Mouse (Mus musculus) heart, postnatal 14 days (tissue): ENCODE measurements around the gene Myo1c. TPM values are rescaled to one million over a fixed set of nuclear protein-coding genes. Genes with fewer than 3 reads are reported as not detected.

Experiments used
- DNase-seq, 2 experiments: peaks; one replicate each; pipeline ENCODE4 v3.0.0; 2021 to 2022
- intact Hi-C: fragments of 180-260 bp; cut with DNase I; formaldehyde crosslinking; loops from one replicate; pipeline ENCODE4 v1.15.1; 2025
- total RNA-seq, 2 experiments: library from RNA; stranded (reverse); gene quantifications; 2 replicates each; pipeline ENCODE4 v1.2.3; 2021

Myo1c gene
- total RNA-seq, 2 experiments from 2014 or later = 136 to 143 TPM

- intact Hi-C loops = loop anchor here (1.0 kb wide), 1 partner anchor 16 kb away; no protein-coding TSS in a partner anchor
Measured at GRCm38 (mm10) chr11:75660941-75661800, 10.9 kb downstream of the Myo1c start.

GRCm38 (mm10) chr11:75662131-75662530, 11.8 kb downstream of the Myo1c start:
- intact Hi-C loops = no loop called here
- no peak for DNase-seq

More at GRCm38 (mm10) chr11:75660941-75661800, 10.9 kb downstream of the Myo1c start:
- DNase-seq = no peak

- intact Hi-C loops = no loop called here
- DNase-seq = no peak
Measured at GRCm38 (mm10) chr11:75666296-75666695, 16.0 kb downstream of the Myo1c start.

DNA sequence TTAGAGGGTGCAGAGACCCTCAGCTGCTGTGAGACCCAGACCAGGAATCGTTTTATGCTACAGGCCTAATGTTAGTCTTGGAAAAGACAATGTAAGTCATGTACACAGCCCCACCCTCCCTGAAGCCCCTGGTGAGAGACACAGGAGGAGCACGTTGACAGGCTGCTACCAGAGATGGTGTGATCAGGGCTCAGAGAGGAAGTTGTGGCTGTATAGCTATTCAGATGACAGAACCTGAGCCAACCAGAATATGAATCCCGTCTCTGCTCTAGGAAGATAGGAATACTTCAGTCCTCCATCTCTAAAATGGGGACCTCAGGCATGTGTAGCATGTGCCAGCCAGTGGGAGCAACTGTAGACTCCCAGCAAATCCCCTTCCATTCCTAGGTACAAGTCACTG, 18.3 kb downstream of the Myo1c start:
- intact Hi-C loops = no loop called here
- no peak for DNase-seq

DNA sequence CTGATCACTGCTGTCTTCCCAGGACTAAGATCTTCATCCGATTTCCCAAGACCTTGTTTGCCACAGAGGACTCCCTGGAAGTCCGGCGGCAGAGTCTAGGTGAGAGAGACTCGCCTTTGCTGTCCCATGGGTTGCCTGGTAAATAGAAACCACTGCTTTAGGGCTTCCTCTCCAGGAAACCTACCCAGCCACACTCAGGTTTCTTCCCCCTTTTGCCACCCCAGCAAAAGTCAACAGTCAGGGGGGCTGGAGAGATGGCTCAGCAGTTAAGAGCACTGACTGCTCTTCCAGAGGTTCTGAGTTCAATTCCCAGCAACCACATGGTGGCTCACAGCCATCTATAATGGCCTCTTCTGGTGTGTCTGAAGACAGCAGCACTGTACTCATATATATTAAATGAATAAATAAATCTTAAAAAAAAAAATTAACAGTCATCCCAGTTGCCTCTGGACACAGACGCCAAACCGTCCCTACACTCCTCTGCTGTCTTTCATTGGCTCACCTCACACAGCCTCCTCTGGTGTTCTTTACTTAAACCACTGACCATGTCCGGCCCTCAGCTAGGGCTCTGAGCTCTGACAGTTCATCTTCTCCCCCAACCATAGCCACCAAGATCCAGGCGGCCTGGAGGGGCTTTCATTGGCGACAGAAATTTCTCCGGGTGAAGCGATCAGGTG, 19.0 kb downstream of the Myo1c start:
- intact Hi-C loops = no loop called here
- DNase-seq = no peak

- intact Hi-C loops = no loop called here
- no peak for DNase-seq
Measured at GRCm38 (mm10) chr11:75669853-75670200, 19.5 kb downstream of the Myo1c start.

- intact Hi-C loops = no loop called here
- DNase-seq = no peak
Measured at GRCm38 (mm10) chr11:75671426-75672180, 21.3 kb downstream of the Myo1c start.

- no peak for DNase-seq
- intact Hi-C loops = no loop called here
Measured at GRCm38 (mm10) chr11:75673411-75673810, 23.1 kb downstream of the Myo1c start.

DNA sequence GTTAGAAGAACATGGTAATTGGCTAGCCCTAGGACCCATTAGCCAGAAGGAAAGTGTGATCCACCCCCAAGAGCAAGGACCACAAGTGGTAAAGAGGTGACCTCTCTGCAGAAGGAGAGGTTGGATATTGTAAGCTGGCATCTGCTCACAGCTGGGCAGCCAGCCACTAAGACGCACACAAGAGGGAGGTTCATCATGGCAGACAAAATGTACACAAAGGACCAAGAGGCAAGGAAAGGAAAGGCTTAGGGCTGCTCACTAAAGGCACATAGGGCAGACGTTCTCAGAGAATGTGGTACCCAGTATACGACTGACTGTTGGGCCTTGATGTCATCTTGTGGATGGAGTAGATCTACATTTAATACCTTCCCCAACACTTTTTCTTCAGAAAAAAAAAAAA, 24.6 kb downstream of the Myo1c start:
- DNase-seq = no peak
- intact Hi-C loops = no loop called here

DNA sequence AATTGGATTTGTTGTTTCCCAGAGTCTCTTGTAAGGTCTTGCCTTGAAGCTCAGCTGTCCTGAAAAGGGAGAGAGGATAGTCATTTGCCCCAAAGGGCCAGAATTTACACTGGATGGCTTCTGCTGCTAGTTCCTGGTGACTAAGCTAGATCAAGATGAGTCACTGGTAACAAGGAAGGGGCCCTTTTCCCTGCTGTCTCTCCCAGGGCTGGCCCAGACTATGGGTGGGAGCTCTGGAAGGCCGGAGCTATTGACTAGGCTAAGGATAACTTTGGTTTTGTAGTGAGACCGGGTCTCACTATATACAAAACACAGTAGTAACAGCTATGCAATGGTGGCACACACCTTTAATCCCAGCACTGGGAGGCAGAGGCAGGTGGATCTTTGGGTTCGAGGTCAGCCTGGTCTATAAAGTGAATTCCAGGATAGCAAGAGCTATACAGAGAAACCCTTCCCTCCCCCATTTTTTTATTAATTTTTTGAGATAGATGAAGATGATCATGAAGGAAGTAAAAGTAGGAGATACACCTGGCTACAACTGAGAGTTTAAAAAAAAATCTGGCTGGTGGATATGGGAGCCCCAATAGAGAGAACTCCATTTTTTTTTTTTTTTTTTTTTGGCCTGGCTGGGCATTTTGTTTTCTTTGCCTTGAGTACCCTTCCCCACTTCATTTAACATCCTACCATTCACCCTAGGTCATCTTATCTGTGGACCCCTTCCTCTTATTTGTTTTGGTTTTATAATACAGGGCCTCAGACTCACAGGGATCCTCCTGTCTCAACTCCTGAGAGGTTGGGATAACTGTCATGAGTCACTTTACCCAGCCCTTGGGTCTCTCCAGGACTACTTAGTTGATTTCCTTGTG, 27.8 kb downstream of the Myo1c start:
- no peak for DNase-seq
- intact Hi-C loops = loop anchor here (1.0 to 2.0 kb wide), 2 partner anchors 17 to 21 kb away; no protein-coding TSS in a partner anchor

GRCm38 (mm10) chr11:75678747-75679438, 28.6 kb downstream of the Myo1c start, which contains the start of gene Crk:
TSS of gene Crk (plus strand) at chr11:75679259.
- peak; percentile 99 for DNase-seq
- intact Hi-C loops = loop anchor here (2.0 kb wide), 1 partner anchor 22 kb away; no protein-coding TSS in a partner anchor

GRCm38 (mm10) chr11:75679439-75680171, 29.3 kb downstream of the Myo1c start:
- intact Hi-C loops = loop anchor here (2.0 to 5.0 kb wide), 3 partner anchors 23 to 53 kb away; partner anchors contain the start of genes Inpp5k and Ywhae

DNA sequence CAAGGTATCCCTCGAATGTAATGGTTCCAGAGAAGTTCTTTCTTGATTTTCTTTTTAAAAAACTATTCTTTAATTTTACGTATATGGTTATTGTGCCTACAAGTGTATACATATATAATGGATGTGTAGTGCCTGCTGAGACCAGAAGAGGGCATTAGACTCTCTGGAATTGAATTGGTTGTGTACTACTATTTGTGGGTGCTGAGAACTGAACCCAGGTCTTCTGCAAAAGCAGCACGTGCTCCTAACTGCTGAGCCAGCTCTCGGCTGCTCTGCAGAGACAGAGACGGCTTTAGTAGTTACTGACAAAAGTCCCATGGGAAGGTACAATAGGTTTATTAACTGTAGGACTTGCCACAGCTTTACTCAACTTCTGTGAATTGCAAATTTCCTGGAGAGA, 34.2 kb downstream of the Myo1c start:
- intact Hi-C loops = loop anchor here (5.0 kb wide), 1 partner anchor 48 kb away; the partner anchor contains the start of gene Ywhae
- DNase-seq = no peak

More at GRCm38 (mm10) chr11:75679439-75680171, 29.3 kb downstream of the Myo1c start:
- DNase-seq = peak; percentile 70 to 71

DNA sequence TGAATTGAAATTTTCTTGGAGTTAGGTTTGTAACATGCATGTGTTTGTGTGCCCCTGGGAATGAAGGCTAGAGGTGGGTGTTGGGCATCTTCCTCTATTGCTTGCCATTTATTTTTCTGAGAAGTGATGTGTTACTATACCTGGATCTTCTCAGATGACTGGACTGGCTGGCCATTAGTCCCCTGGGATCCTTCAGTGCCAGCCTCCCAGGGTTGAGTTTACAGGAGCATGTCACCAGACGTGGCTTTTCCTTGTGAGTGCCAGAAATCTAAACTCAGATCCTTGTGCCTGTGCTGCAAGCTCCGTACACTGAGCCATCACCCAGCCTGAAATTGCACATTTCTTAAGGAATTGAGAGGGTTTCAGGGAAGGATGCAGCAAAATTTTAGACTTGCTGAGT, 34.7 kb downstream of the Myo1c start:
- intact Hi-C loops = loop anchor here (5.0 kb wide), 1 partner anchor 47 kb away; the partner anchor contains the start of gene Ywhae
- DNase-seq = no peak

DNA sequence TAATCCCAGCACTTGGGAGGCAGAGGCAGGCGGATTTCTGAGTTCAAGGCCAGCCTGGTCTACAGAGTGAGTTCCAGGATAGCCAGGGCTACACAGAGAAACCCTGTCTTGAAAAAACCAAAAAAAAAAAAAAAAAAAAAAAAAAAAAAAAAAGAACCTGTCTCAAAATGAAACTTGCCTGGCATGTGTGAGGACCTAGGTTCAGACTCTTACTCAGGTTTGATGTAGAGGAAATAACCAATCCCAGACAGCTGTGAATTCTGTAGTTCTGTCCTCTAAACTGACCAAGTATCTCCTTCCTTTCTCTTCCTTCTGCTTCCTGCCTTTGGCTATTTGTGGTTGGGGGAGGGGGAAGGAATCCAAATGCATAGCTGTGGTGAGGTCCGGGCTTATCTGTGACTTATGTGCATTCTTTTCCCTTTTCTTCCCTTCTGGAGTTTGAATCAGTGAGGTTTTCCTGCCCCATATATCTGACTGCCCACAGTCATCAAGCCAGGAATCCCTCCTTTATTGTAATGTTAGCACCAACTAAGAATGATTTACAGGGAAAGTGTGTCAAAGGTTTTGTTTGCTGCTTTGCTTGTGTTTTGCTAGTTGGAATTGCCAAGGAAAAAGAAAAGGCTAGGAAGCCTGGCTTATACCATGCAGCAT, 37.2 kb downstream of the Myo1c start:
- intact Hi-C loops = no loop called here
- DNase-seq = no peak

DNA sequence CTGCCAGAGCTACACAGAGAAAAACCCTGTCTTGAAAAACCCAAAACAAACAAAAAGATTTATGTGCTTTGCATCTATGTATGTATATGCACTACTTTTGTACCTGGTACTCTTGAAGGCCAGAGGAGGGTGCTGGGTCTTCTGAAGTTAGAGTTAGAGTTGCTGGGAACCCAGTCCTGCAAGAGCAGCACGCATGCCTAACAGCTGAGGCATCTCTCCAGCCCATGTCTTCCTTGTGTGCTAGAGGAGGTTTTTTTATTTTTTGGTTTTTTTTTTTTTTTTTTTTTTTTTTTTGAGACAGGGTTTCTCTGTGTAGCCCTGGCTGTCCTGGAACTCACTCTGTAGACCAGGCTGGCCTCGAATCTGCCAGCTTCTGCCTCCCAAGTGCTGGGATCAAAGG, 37.8 kb downstream of the Myo1c start:
- intact Hi-C loops = no loop called here
- DNase-seq = no peak

GRCm38 (mm10) chr11:75689977-75690376, 39.7 kb downstream of the Myo1c start:
- intact Hi-C loops = no loop called here
- DNase-seq = no peak

DNA sequence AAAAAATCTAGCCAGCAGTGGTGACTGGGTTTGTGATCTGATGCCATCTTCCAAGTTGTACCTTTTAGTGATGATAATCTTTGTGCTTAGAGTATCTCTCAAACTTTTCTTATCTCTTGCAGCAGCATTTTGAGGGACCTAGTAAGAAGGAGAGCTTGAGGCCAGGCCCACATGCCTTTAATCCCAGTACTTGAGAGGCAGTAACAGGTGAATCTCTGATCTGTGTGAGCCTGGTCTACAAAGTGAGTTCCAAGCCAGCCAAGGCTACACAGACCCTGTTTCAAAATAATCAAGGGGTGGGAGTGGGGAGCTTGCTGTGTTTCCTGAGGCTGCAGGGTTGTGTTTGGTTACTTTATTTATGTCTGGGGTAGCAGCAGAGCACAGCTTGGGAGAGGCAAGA, 40.7 kb downstream of the Myo1c start:
- DNase-seq = no peak
- intact Hi-C loops = no loop called here
